Mouse (Mus musculus): ENCODE results near the gene Itga11.

DNA sequence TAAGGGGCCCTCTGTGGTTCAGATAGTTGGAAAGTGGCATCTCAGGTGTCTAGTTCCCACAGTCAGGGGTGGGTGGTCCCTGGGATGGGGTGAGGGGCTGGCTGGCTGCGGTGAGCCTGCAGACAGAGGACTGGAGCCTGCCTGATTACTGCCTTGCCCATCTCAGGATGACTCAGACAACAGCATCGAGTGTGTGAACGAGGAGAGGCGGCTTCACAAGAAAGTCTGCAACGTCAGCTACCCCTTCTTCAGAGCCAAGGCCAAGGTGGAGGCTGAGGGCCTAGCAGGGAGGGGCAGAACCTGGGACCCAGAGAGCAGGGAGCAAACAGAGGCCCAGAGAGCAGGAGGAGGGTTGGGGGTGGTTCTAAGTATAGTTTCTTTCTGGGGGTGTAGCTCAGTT lies 90.7 kb downstream of the Itga11 start:
- TF ChIP-seq CTCF (IDR thresholded peaks at IDR 0.05; ENCODE audit: low read depth), result no peak
- TF ChIP-seq EP300 (IDR thresholded peaks at IDR 0.05; ENCODE audit: low read depth), result no peak

All from liver, postnatal 0 days (tissue).